Mouse (Mus musculus) right cerebral cortex, postnatal 14 days (tissue): ENCODE results near the gene Lrrk1.
A peak's percentile ranks its signal among the peaks of the same experiment; 100 is the strongest.

Experiments used
- DNase-seq: peaks from one replicate; pipeline ENCODE4 v3.0.0; 2022

Lrrk1 gene

DNA sequence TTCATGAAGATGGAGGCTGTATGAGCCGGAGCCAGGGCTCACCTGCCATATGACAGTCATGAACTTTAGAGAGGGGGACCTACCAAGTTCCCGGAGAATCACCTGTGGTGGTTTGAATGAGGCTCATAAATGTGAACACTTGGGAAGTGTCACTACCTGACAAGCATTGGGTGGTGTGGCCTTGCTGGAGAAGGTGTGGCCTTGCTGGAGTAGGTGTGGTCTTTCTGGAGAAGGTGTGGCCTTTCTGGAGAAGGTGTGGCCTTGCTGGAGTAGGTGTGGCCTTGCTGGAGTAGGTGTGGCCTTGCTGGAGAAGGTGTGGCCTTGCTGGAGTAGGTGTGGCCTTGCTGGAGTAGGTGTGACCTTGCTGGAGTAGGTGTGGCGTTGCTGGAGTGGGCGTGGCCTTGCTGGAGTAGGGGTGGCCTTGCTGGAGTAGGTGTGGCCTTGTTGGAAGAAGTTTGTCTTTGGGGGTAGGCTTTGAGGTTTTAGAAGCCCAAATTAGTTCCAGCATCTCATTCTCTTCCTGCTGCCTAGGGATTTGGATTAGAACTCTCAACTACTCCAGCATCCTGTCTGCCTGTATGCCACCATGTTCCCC, 54.1 kb downstream of the Lrrk1 start:
- no peak for DNase-seq

DNA sequence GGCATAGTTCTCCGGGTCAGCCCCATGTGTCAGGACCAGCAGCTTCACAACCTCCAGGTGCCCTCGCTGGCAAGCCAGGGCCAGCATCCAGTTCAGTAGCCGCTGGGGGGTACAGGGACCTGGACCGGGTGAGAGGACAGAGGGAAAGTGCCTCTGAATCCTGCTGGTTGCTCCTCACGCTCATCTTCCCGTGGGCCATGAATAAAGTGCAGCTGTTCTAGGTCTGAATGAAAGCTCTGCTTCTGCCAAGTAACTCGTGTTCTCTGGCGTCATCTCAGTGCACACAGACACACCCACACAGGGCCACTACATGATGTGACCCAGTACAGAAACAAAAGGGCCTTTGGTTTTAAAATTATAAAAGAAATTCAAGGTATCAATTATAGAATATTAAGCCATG, 55.8 kb downstream of the Lrrk1 start:
- DNase-seq: no peak

DNA sequence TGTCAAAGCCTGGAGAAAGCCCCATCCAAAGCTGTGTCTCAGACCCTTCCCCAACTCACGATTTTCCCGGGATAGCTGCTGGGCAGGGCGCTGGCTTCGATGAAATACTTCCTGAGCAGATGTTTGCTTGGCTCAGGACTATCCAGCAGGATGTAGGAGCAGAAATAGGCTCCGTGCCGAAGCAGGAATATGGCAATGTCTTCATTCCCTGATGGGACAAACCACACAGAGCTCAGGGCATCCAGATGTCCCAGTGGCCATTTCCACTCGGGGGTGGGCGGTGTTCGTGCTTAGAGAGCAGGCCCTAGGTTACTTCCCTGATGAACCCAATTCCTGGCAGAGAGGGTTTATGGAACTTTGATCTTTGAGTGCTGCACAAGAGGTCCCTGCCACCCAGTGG, 57.5 kb downstream of the Lrrk1 start:
- no peak for DNase-seq

DNA sequence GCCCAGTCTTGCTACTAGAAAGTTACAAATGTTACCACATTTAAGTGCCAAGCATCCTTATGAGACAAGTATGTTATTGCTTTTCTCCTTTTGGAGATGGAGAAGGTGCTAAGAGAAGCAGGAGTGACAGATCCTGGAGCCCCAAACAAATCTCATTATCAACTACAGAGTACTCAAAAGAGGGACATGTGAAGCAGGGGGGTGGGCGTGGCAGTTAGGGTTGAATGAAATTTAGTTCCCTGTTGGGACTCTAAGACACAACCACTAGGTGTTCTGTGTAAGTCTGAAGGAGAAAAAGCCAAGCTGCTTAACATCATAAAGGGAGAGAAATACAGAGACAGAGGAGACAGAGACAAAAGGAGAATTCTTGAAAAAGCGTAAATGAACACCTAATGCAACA, 60.6 kb downstream of the Lrrk1 start:
- no peak for DNase-seq

DNA sequence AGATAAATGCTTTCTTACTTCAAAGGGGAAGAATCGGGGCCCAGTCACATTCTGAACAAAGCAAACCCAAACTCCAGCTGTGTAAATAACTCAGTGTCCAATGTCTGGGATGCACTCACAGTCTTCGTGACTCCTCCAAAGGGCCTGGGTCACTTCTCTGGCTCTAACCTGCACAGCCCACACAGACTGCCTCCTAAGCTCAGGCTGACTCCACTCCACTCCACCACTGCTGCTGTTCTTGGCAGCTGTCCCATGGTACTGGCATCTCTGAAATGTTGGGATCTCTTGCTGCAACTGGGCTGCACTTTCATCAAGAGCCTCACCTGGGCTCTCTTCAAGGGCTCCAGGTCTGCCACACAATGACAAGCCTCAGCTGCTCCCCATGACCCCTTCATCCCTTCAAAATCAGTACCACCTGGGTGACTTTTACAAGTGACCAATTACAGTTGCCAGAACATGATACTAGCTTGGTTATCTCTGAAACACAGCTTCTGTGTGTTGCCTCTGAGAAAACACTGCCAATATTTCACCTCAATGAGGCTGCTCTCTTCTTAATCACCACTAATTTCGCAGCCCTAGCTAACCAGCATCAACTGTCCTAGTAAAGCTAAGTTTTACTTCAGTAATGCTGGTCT, 62.6 kb downstream of the Lrrk1 start:
- no peak for DNase-seq

DNA sequence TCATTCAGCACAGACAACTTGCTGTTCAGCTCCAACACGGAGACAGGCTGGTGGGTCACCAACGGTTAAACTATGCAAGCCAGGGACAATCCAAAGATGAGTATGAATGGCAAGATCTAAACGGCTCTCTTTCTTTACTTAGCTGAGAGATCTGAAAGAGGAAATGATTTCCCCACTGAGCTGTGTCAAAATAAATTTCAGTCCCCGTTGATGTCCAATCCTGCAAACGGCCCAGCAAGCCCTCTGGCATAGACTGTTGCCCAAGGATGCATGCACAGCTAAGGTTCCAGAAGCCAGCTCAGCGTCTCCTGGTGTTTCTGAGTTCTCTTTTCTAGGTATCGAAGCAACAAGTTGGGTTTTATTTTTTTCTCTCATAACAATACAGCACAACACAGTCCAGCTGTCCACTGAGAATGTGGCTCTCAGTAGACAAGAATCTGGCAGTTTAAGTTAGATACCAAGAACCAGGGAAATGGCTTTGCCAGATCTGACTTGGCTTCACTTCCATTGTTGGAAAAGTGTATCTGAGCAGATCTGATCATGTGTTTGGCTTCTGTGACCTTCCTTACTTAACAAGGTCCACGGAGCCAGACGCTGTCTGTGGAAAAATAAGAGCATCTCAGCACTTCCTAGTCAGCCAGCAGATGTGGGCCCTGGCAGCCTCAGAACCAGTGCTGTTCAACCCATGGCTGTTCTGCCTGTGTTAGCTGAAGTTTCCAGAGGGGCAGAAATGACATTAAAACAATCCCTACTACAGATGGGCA, 64.7 kb downstream of the Lrrk1 start:
- DNase-seq: no peak

DNA sequence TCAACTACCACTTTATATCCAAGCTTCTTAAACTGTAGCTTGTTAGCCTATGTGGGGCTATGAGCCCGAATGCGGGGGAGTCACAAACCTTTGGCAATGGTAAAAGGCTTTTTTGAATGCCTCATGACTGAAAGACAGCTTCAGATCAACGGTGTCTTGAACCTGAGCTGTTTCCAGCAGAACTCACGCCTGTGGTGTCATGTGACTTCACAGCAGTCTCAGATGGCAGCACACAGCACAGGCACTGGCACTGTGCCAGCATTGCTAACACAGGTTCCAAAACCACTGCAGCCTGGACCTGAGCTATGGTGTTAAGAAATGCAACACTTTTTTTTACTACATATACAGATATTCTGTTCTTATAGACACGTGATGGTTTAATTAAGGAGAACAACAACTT, 67.2 kb downstream of the Lrrk1 start:
- no peak for DNase-seq

DNA sequence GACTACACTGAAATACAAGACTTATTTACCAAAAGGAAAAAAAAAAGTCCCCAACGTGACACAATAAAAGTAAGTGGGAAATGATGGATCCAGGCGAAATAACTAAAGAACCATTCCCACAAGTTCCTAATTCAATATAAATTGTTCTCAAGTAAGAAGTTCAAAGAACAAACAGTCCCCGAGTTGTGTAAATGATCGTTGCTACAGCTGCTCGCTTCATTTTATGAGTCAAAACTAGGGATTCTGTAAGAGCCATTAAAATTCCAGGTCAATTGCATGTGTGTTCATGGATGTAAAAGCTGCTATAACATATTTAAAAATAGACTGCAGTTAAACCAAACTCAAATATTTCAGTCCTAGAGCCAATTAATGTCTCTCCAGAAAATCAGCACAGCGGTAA, 70.0 kb downstream of the Lrrk1 start:
- DNase-seq: no peak

DNA sequence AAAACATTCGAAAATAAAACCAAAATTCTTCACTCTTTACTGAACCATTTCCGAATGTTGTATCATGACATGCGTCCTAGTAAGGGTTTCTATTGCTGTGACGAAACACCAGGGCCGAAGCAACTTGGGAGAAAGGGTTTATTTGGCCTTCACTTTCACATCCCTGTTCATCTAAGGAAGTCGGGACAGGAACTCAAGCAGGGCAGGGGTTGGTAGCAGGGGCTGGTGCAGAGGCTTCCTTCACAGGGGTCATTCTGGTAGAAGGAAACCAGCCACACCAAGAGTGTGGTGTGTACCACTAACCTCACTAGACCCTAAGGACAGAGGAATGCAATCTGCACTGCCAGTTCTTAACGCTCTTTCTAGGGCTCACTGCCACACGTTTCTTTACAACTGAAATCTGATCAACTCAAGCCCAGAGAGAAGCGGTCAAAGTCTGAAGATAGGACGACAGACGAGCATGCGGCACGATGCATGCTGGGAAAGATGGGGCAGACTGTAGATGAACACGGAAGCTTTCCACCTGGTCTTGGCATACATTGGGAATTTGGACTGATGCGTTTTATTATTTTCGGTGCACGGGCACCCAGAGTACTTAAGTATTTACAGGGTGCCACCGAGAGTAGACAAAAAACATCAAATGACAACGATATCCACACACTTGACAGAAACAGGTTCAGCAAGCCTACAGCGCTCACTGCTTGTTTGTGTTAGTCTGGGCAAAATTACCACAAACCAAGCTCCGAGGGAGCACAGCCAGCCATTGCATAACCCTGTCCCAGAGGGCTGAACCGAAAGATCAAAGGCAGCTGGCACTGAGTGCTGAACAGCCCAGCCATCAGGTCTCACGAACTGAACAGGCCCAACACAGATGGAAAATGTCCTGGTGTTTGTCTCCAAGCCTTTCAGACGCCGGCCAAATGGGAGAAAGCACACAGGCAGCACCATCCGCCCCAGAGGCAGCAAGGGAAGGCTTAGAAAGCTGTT, 77.2 kb downstream of the Lrrk1 start:
- no peak for DNase-seq

DNA sequence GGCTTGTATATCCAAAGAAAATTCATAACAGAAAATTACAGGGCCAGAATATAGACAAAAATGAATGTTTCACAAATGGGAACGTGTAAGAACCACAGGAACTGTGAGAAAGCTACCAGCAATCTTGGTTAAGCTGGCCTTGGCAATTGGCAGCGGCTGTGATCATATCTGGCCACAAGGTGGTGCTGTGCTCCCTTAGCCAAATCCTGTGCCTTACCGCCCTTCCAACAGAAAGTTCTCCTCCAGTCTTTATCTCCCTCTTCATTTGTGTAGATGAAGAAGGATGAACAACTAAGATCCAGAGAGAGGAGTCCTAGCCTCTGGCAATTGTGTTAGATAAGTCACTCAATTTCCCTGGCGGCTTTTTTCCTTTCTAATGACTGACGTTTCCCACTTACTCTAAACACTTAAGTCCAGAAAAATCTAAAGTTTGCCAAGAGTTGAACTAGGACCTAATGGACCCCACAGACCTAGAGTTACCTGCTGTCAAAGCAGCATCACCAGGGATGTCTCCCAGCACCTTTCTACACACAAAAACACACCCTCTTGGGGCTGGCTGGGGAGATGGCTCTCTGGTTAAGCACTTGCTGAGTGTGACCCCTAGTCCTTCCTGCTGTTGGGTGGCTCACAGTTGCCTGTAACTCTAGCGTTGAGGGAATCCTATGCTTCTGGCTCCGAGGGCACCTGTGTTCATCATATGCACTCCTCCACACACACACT, 78.0 kb downstream of the Lrrk1 start:
- peak; percentile 54 for DNase-seq

DNA sequence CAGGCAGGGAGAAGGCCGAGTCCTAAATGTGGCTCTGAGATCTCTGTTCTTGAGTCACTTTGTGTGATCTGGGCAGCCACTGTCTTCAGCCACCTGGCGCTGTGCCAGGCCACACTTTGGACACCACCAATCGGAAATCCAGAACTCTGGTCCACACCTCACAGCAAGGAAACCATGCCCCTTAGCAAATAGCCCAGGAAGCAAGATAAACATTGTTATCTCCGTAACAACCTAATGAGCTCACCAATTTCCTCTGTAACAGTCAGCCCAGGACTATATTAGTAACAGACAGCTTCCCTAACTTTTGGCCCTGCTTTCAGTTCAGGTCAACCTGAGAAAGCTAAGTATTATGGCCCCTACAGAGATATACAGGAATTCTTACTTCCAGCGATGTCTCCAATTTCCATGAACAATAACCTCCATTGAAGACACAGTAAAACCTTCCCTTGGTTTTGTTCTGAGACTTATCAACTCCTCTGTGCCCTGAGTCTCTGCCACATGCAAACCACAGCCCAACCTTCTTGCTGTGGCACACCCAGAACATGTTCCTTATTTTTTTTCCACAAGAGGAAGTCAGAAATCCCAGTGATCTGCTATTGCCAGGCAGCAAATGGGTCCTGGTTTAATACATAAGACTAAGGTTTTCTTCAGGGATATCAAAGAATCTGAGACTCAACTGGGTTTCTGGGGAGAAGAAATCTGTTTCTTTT, 78.8 kb downstream of the Lrrk1 start:
- no peak for DNase-seq

DNA sequence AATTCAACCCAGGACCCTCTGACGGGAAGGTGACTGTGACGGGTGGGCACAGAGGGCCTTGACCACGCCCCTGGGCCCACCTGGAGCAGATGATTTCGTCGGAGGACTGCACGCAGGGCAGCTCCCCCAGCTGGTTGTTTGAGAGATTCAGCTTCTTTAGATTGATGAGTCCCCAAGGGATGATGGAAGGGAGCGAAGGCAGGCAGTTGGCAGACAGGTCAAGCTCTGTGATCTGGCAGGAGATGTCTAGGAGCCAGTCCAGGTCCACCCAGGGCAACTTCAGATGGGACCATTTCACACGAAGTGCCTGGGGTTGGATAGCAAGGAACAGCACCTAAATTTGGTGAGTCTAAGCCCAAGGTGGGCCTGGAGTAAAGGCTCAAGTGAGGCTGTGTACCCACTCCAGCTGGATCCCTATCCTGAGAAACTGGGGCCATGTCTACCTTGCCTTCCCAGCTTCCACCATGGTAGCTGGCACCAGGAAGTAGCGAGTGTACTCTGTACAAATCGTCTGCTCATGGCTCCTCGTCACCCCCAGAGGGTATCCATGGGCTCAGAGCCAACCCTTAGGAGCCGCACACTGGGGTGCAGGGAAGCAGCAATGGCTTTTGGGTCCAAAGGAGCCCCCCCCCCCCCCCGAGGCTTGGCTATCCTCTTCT, 79.4 kb downstream of the Lrrk1 start:
- no peak for DNase-seq

DNA sequence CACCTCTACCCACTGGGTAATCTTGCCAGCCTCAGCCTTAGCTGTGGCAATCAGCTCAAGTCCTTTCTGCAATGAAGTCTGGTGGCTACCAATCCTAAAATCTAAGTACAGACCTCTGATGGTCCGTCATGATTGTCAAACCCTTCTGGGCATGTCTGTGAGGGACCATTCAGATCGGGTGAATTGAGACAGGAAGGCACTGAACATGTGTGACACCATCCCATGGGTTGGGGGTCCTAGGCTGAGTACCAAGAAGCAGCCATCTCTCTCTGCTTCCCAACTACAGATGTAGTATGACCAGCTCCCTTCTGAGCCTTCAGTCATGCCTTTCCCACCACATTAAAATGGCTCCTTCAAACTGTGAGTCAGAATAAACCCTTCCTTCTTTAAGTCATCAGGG, 80.4 kb downstream of the Lrrk1 start:
- DNase-seq: no peak

DNA sequence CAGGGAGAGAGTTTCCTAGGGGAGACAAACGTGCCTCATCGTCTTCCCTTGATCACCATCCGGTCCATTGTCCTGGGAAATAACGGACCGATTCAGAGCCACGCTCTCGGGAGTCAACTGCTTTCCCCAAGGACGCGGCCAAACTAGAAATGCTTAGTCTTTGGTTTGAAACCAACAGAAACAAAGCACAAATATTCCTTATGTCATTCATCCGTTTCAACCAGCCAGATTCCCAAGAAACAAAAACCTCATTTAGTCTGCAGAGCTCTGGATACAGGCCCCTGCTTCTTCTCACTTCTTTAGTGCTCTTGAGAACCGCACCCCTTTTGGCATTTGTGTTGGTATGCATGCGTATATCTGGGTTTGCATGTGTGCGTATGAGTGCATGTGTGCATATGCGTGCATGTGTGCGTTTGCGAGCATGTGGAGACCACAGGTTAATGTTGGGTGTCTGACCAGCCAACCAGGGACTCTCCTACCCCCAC, 82.4 kb downstream of the Lrrk1 start:
- DNase-seq: no peak

DNA sequence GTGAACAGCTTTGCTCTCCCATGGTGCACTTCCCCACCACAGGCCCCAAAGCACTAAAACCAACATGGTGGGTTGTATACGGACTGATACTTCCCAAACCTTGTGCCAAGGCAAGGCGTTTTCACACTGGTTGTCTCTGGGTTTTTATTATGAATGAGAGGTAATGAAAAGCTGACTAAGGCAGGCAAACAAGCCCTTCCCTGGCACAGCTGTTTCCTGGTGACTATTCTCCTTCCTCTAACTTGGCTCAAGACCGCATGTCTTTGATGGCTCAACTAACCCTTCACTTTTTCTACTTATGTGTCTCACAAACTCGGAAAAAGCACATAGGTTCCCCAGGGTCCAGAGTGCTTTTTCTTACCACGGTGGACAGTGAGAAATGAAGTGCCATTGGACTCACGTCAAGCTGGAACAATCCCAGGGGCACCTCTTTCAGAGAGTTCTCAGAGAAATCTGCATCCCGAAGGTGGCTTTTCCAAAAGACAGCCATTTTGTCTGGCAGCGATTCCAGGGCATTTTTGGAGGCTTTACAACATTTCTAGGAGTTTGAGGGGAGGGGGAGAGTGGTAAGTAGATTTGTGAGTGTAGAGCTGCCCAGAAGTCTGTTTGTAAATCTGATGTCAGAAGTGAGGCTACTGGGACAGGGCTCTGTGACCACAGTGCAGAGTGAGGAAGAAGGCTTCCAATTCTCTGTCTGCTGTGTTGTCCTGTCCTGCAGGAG, 83.0 kb downstream of the Lrrk1 start:
- no peak for DNase-seq

DNA sequence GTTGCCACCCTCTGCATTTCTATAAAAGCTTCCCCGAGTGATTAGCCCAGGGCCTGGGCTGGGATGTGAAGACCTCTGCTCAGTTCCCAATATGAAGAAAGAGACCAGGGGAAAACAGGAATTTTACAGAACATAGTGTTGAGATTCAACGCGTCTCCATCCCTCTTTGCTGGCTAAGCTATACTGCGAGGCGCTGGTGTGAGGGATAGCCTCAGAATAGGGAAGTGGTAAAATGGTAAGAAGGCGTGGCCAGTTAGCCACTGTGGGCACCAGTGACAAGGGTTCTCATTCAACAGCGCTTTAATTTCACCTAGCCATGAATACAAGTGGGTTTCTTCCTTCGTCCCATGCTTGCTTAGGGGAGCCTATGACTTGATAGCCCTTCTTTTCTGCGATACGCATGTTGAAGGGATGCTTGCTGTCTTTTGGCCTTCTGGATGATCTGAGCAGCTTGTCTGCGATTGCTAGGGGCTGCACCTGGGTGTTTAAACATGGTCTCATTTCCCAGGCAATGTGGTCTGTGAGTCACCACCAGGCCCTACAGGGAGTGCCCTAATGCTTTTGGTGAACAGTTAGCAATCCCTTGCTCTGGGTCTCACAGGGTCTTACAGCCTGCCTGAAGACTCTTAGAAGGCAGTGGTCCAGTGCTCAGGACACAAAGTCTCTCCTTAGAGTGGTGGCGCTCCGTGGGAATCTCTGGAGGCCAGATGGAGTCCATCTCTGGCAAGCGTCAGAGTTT, 84.1 kb downstream of the Lrrk1 start:
- no peak for DNase-seq

DNA sequence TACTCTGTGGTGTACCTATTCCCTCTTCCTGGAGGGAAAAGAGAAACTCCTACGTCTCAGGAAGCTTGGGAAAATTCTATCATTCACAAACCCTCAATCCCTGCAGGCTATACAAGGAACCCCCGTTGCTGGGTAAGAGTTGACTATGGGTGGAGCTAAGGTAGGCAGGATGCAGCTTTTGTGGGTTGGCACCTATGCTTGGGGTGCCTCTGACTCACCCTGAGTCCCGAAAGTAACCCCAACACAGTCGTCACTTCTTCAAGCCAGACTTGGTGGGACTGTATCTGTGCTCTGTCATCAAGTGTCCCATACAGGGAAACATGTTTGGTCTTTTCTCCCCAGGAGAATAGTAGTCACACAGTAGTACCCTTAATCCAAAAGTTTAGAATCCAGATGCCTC, 86.7 kb downstream of the Lrrk1 start:
- no peak for DNase-seq

DNA sequence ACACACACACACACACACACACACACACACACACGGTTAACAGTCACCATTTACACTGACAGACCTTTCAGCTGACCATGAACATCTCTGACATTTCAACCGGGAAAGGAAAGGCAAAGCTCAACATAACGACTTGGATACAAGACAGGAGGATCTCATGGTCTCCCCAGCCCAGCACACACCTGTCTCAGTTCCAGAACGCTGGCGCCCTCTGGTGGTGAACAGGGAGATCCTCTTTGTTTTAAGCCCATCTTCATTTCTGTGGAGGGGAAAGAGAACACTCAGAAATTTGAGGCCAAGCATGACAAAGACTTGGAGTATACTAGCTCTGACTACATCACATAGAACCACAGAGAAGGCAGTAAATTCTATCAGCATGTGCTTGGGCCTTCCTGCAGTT, 87.5 kb downstream of the Lrrk1 start:
- peak; percentile 92 for DNase-seq

DNA sequence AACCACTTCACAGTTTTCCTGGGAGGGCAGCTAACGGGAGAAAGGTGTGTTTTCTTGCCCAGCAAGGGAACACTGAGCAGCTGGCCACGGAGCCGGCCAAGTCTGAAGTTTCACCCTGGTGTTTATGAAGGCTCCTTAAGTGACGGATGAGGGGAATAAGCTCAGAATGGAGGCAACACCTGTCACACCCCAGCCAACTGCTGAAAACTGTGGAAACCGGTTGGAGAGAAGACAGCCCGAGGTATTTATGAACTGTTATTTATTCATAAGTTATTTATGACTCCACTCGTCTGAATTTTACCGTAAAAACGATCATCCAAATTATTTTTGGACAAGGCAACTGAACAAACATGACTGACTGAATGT, 90.5 kb downstream of the Lrrk1 start:
- DNase-seq: no peak
